Mouse (Mus musculus): ENCODE data around the gene Atl2. TPM values are rescaled to one million over a fixed set of nuclear protein-coding genes. Genes with fewer than 3 reads are reported as not detected.

Atl2 gene
- polyA plus RNA-seq, 1 experiment from 2014 or later: 19.3 TPM

DNA sequence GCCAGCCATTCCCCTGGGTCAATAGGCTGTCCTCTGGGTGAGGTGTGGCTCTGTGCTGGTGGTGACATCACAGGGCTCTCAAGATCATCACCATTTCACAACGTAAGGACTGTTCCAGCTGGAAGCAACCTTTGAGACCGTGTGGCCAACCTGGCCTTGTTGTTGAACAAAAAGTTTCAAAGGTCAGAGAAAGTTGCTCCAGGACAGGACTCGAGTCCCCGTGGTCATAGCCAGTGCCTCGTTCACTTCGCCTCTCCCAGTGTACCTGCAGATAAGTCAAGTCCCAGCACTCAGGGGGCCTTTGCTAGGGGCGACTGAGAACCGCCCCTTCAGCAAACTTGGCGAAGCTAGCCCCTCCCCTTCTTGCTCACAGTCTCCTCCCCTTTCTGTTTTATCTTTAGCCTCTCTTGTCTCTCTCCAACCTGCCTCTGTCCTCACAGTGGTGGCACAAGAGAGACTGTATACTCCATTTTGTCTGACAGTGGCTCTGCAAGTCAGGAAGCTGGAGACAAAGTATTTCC, 22.6 kb upstream of the Atl2 start:
- peak; percentile 62 for ATAC-seq
- no peaks in the 10 kb centered on the region for H3K36me3 ChIP-seq (ENCODE audit: insufficient read depth, low read length)
- DNase-seq (ENCODE audit: low spot score): peak; percentile 30

DNA sequence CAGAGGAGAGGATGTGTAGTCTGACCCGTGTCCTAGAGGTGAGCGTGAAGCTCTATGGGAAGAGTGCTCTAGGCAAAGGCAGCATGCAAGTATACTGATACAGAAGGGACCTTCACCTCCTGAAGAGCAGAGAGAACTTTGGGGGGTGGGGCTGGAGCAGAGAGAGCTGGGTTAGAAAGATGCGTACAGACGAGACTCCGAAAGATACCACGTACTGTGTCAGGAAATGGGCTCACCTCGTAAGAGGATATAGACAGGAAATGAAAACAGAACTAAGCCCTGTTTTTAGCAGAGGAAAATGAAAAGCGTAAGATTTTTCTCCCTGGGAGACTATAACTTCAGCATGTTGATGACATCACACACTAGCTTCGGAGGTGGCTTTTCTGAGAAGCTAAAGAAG, 21.1 kb upstream of the Atl2 start:
- H3K4me2 ChIP-seq (replicated peaks; ENCODE audit: low read depth, low read length): no peak overlapping the region
- H3K4me1 ChIP-seq (ENCODE audit: insufficient read depth, low read depth, low read length): peaks cover 8% of the 10 kb centered on the region; the same call in 1 of the 2 replicates
- no peaks in the 10 kb centered on the region for H3K27me3 ChIP-seq (replicated peaks; ENCODE audit: insufficient read depth, low read length)
- TF ChIP-seq CTCF (IDR thresholded peaks at IDR 0.05) (no peak), EP300 (IDR thresholded peaks at IDR 0.05) (no peak)
- H3K27ac ChIP-seq (ENCODE audit: low read length): no peak overlapping the region
- WGBS: 69% methylated on average over 9 of the region's 9 CpGs
- H3K9me3 ChIP-seq (ENCODE audit: low read length): no peaks in the 10 kb centered on the region
- H3K9ac ChIP-seq (replicated peaks; ENCODE audit: low read depth): no peak overlapping the region
- H3K4me3 ChIP-seq (ENCODE audit: low read depth, low read length): no peak overlapping the region
- no peak for DNase-seq (ENCODE audit: low spot score)
- no peak for ATAC-seq
- no peaks in the 10 kb centered on the region for H3K36me3 ChIP-seq (ENCODE audit: insufficient read depth, low read length)

More for the DNA sequence above, 22.6 kb upstream of the Atl2 start:
- no peak overlapping the region for H3K9ac ChIP-seq (replicated peaks; ENCODE audit: low read depth)
- H3K4me3 ChIP-seq (ENCODE audit: low read depth, low read length): no peak overlapping the region
- H3K4me1 ChIP-seq (ENCODE audit: insufficient read depth, low read depth, low read length): peaks cover 8% of the 10 kb centered on the region; the same call in 1 of the 2 replicates
- 21% methylated on average over 9 of the region's 9 CpGs for WGBS
- peak overlapping the region; percentile 32; the same call in 1 of the 2 replicates for H3K4me2 ChIP-seq (replicated peaks; ENCODE audit: low read depth, low read length)
- no peaks in the 10 kb centered on the region for H3K9me3 ChIP-seq (ENCODE audit: low read length)
- H3K27ac ChIP-seq (ENCODE audit: low read length): no peak overlapping the region
- TF ChIP-seq EP300 (IDR thresholded peaks at IDR 0.05) (no peak), CTCF (IDR thresholded peaks at IDR 0.05) (no peak)
- no peaks in the 10 kb centered on the region for H3K27me3 ChIP-seq (replicated peaks; ENCODE audit: insufficient read depth, low read length)

DNA sequence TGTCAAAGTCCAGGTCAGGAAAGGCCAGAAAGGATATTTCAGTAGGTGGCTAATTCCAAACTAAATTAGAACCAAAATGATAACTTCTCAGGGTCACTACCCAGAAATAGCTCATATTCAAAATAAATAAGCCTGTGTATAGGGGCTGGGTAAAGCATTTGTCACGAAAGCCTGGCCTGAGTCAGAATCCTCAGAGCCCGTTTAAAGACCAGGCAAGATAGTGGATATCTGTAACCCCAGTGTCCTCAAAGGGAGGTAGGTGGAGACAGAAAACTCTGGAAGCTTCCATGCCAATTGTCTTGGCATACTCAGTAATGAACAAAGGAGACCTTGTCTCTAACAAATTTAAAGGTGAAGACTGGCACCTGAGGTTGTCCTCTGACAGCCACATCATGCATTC, 16.3 kb upstream of the Atl2 start:
- 52% methylated on average over 2 of the region's 2 CpGs for WGBS
- TF ChIP-seq EP300 (IDR thresholded peaks at IDR 0.05): no peak
- TF ChIP-seq CTCF (IDR thresholded peaks at IDR 0.05): no peak
- no peak overlapping the region for H3K4me2 ChIP-seq (replicated peaks; ENCODE audit: low read depth, low read length)
- no peak overlapping the region for H3K27ac ChIP-seq (ENCODE audit: low read length)
- no peak for ATAC-seq
- H3K4me1 ChIP-seq (ENCODE audit: insufficient read depth, low read depth, low read length): no peaks in the 10 kb centered on the region
- no peaks in the 10 kb centered on the region for H3K27me3 ChIP-seq (replicated peaks; ENCODE audit: insufficient read depth, low read length)
- H3K36me3 ChIP-seq (ENCODE audit: insufficient read depth, low read length): no peaks in the 10 kb centered on the region
- H3K9me3 ChIP-seq (ENCODE audit: low read length): no peaks in the 10 kb centered on the region
- H3K4me3 ChIP-seq (ENCODE audit: low read depth, low read length): no peak overlapping the region
- DNase-seq (ENCODE audit: low spot score): no peak
- H3K9ac ChIP-seq (replicated peaks; ENCODE audit: low read depth): no peak overlapping the region

DNA sequence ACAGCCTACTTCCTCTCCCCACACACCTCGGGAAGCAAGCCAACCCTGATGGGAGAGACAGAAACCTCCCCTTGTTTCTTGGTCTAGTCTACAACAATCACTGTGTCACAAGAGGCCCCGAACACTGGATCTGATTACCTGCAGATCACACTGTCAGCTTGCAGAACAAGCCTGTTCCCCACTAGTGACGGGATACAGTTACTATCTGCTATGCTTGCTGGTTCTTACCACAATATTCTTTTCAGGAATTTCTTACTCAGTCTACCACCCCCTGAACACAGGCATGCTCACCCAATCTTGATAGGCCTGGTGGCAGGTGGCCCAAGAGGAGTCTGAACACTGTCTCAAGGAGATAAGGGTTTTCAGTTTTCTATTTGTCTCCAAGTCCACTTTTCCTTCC, 15.8 kb upstream of the Atl2 start:
- H3K36me3 ChIP-seq (ENCODE audit: insufficient read depth, low read length): no peaks in the 10 kb centered on the region
- no peaks in the 10 kb centered on the region for H3K4me1 ChIP-seq (ENCODE audit: insufficient read depth, low read depth, low read length)
- no peaks in the 10 kb centered on the region for H3K9me3 ChIP-seq (ENCODE audit: low read length)
- no peak for TF ChIP-seq CTCF (IDR thresholded peaks at IDR 0.05)
- TF ChIP-seq EP300 (IDR thresholded peaks at IDR 0.05): no peak
- H3K27me3 ChIP-seq (replicated peaks; ENCODE audit: insufficient read depth, low read length): no peaks in the 10 kb centered on the region
- no peak overlapping the region for H3K4me2 ChIP-seq (replicated peaks; ENCODE audit: low read depth, low read length)
- WGBS: 66% methylated on average over 3 of the region's 3 CpGs
- H3K27ac ChIP-seq (ENCODE audit: low read length): no peak overlapping the region
- H3K9ac ChIP-seq (replicated peaks; ENCODE audit: low read depth): no peak overlapping the region
- DNase-seq (ENCODE audit: low spot score): no peak
- H3K4me3 ChIP-seq (ENCODE audit: low read depth, low read length): no peak overlapping the region
- ATAC-seq: no peak

DNA sequence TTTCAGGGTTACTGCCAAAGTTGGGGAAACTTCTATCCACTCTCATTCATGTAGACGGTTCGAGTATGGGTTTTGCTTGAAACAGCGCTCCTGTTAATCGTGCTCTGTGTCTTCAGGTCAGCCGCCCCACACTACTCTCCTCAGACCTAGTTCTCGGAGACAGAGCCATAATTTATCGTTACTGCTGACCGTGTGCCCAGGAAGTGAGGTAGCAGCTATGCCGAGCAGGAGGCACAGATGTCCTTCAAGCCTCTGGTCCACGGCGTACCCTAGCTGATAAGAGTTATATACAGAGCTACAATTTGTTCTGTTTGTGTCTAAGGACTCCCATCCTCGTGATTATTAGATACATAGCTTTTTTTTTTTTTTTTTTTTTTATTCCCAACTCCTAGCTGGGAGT, 13.6 kb upstream of the Atl2 start:
- Histone ChIP-seq H3K27me3 (replicated peaks; ENCODE audit: insufficient read depth, low read length) (no peaks in the 10 kb centered on the region), H3K27ac (ENCODE audit: low read length) (no peak overlapping the region), H3K4me3 (ENCODE audit: low read depth, low read length) (no peak overlapping the region), H3K9ac (replicated peaks; ENCODE audit: low read depth) (no peak overlapping the region), H3K4me2 (replicated peaks; ENCODE audit: low read depth, low read length) (no peak overlapping the region), H3K9me3 (ENCODE audit: low read length) (no peaks in the 10 kb centered on the region), H3K36me3 (ENCODE audit: insufficient read depth, low read length) (no peaks in the 10 kb centered on the region), H3K4me1 (ENCODE audit: insufficient read depth, low read depth, low read length) (no peaks in the 10 kb centered on the region)
- 74% methylated on average over 12 of the region's 12 CpGs for WGBS
- no peak for ATAC-seq
- DNase-seq (ENCODE audit: low spot score): no peak
- no peak for TF ChIP-seq EP300 (IDR thresholded peaks at IDR 0.05)
- TF ChIP-seq CTCF (IDR thresholded peaks at IDR 0.05): no peak

DNA sequence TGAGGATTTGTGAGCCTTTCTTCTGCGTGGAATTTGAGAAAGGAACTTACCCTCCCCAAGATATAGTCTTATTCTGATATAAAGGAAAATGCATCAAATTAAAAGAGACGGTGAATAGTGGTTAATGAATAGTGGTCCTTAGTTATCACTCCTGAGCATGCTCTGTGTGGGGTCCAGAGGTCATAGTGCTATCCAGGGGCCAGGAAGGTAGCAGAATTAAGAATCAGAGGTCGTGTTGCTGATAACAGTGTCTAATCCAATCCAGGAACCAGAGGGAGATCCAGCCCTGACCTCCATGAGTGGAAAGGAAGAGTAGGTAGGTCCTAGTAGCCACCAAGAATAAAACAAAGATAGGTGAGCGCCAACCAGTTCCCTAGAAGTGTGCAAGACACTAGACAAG, 11.8 kb upstream of the Atl2 start:
- Histone ChIP-seq H3K4me2 (replicated peaks; ENCODE audit: low read depth, low read length) (no peak overlapping the region), H3K9ac (replicated peaks; ENCODE audit: low read depth) (no peak overlapping the region), H3K36me3 (ENCODE audit: insufficient read depth, low read length) (no peaks in the 10 kb centered on the region), H3K27me3 (replicated peaks; ENCODE audit: insufficient read depth, low read length) (no peaks in the 10 kb centered on the region), H3K27ac (ENCODE audit: low read length) (no peak overlapping the region), H3K4me1 (ENCODE audit: insufficient read depth, low read depth, low read length) (no peaks in the 10 kb centered on the region), H3K9me3 (ENCODE audit: low read length) (no peaks in the 10 kb centered on the region), H3K4me3 (ENCODE audit: low read depth, low read length) (no peak overlapping the region)
- ATAC-seq (no peak), DNase-seq (ENCODE audit: low spot score) (no peak)
- WGBS: 70% methylated on average over 4 of the region's 4 CpGs
- TF ChIP-seq EP300 (IDR thresholded peaks at IDR 0.05): no peak
- no peak for TF ChIP-seq CTCF (IDR thresholded peaks at IDR 0.05)
